Mouse (Mus musculus) NIH3T3 (cell line): ENCODE results near the gene Higd1b.

Source experiments
- DNase-seq: peaks from one replicate; pipeline ENCODE4 v3.0.0-alpha.2; 2012; ENCODE audit warnings: low read depth

Gene Higd1b

DNA sequence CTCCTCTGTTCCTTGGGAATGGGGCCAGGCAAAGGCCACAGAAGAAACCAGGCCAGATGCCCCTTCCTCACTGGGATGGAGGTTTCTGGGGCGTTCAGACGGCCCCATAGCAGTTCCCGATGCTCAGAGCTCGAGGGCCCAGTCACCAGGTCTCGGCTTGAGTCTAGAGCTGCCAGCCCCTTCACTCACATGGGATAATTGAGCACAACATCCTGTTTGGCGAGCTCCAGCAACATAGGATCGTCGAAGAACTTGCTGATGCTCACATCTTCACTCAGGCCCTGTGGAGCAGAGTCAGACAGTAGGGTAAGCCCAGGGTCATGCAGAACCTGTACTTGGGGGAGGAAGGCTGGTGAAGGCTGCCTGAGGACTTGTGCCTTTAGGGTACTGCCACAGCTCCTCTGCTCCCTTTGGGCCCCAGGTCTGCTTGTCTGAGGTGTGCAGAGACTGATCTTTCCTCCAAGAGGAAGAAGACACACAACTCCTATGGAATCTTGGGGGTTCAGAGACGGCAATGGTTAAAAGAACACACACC, 3.0 kb downstream of the Higd1b start:
- no peak for DNase-seq

GRCm38 (mm10) chr11:102845926-102846325, 10.3 kb downstream of the Higd1b start:
- DNase-seq: no peak

DNA sequence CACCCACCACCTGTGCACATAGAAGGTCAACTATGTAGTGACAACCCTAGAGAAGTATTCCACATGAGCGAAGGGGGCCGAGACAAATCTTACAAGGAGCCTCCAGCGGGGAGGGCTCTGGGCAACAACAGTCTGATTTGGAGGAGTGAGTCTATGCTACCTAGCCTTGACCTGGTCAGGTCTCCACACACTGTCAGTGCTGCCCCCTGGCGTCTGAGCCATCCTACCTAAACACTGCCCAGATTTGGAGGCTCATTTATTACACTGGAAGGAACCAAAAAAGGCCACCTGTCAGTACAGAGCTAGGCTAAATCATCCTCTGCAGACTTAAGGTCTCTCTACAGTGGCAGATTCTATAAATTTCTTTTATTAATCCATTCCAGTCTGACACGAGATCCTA, 16.2 kb downstream of the Higd1b start:
- DNase-seq: peak; percentile 80

DNA sequence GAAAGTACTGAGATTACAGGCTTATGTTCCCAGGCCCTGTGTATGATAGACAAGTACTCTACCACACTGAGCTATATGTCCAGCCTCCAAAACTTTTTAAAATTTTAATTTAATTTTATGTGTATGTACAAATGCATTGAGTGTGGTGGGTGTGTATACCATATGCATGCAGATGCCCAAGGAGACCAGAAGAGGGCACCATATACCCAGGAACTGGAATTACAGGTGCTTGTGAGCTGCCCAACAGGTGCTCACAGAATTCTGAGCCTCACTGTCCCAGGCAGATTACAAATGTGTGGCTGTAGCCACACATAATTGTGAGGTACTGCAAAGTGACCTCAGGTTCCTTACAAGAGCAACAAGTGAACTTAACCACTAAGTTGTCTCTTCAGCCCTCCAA, 18.1 kb downstream of the Higd1b start:
- DNase-seq: peak; percentile 36

GRCm38 (mm10) chr11:102855941-102856340, 20.3 kb downstream of the Higd1b start:
- no peak for DNase-seq

DNA sequence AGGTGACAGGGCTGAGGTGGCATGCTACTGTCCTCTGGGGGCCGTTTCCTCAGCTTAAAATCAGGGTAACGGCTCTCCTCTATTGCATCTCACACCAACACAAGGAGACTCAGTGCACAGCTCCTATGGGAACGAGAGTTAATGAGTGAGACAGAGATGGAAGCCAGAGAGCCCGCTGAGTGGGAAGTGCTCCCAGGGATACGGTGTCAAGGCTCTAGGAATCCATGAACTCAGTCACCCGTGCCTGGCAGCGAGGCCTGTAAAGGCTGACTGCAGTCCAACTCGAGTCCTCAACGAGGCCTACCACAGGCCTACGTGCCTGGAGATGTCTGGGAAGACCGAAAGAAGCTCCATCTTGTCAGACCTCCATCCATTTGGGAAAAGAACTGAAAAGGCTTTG, 23.3 kb downstream of the Higd1b start:
- no peak for DNase-seq

DNA sequence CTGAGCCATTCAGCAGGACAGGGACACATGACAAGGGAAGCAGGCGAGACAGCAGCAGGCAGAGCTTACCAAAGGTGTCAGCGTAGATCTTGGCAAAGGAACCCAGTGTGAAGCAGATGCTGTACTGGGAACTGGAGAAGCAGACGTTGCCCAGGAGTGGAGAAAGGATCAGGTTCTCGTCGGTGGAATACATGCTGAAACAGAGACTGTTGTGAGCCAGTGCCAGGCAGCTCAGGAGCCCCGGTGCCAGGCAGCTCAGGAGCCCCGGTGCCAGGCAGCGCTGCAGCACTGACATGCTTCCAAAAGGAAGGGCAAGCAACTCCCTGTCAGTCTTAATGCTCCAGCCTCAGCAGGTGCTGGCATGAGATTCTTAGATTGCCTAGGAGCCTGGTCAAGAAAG, 24.3 kb downstream of the Higd1b start:
- no peak for DNase-seq

DNA sequence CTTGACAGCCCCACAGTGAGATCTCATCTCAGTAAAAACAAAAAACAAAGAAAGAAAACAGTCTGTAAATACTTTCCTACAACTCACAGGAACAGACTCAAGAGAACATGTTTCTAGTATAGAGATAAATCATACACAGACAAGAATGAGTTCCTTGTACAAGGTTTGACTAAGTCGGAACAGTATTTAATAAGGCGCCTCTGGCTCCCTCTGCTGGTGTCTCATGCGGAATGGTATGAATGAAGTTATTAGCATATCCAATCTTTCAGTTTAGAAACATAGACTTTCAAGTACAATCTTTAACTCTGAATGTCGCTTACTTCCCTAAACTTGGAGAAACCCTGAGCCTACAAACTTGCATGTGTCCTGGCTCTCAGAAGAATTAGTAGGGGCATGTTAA, 28.6 kb downstream of the Higd1b start:
- DNase-seq: peak; percentile 93

DNA sequence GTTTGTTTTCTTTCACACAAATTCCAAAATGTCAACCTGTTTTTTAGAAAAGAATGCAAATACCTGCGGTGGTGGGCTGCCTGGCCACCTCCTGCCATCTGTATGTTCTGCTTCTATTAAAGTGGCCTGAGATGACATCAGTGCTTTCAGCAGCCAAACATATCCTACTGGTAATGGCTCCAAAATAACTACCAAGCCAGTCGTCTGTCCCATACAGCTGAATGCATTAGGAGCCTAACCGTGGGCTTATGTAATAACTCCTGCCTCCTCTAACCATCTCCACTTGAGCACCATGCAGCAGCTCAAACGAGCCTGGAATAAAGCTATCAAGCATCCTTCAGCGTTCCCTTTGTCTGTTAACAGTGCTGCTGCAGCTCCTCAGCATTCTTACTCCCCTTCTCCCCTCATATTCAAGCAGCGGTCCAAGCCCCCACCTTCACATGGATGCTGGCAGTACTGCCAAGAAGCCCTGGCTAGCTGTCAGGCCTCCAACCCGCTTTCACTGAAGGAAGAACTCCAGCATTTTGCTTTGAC, 39.2 kb downstream of the Higd1b start:
- no peak for DNase-seq

DNA sequence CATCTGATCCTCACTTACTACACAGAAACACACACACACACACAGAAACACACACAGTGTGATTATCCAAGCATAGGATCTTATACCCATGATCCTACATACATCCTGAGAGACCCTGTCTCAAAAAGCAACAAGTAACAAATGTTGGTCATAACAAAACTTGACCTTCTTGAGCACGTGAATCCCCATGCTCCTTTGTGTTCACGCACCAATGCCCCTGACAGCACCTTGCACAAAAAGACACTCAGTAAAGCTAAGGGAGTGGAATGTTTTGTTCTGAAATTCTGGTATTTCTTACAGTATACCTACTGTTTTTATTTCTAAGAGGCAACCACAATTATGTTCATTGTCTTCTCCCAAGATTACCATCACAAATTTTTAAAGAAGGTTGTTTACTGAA, 43.9 kb downstream of the Higd1b start:
- no peak for DNase-seq

DNA sequence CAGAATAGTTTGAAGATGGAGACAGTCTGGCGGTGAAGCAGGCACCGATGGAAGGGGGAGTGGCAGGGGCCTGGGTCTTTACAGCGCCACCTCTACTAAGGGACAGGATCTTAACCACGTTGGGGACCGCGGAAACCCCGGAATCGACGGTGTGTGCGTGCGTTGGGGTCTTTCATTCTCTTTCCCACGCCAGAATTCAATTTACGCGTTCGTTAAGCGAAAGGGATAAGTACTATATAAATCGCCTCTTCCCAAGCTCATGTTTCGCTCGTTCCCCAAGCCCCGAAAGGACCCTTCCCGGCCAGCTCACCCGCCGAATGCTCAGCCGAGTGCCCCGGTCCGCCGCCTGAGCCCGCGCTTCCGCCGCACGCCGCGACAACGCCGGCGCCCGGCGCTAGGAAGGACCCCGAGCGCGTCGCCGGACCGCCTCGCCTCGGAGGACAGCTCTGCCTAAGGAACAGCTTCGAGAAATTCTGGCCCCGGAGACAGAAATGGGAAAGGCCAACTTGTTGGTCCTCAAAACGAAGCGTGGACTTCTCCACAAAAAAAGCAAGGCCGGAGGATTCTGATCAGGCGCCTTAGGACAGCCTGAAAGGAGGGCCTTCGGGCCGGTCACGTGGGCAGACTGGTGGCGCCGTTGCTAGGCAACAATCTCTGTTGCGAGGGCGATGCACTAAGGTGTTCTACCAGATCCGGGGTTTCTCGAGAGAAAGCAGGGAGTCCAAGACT, 45.1 kb downstream of the Higd1b start, which contains the start of the genes Eftud2 and Ccdc103:
Eftud2 (minus strand) TSS at position 401 of the 729 bp plus-strand sequence.
Ccdc103 (plus strand) TSS at position 620 of the 729 bp plus-strand sequence.
- peak; percentile 94 for DNase-seq

GRCm38 (mm10) chr11:102881314-102882198, 45.9 kb downstream of the Higd1b start:
- no peak for DNase-seq

DNA sequence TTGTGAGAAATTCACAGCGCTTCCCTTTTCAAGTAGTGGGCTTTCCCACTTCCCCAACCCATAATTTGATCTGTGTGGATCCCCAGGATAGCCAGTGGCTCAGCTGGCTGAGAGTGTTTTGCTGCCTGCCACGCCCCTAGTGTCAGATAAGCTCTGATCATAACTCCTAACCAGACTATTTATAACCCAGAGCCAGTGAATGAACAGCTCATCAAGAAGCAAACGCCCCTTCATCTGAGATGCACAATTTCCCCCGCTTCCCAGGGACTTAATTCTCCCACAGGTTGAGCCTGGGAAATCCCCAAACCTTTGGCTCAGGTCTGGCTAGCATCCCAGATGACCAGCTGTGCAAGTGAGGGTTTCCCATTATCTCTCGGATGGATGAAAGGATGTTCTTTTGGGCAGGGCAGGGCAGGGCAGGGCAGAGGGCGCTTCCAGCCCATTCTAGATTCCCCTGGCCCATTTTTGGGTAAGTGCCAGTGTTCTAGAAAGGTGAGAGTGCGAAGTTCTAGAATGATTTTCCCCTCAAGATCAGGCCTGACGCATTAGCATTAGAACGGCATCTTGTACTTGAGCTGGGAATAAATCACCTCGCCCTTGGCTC, 49.1 kb downstream of the Higd1b start, which contains the start of gene Fam187a:
Fam187a (plus strand) TSS at position 554 of the 604 bp plus-strand sequence.
- DNase-seq: peak; percentile 41

- no peak for DNase-seq
These were observed 51.8 kb downstream of the Higd1b start for GRCm38 (mm10) chr11:102887433-102887832.
